Mouse (Mus musculus): ENCODE measurements around the gene Foxo6. TPM values are rescaled to one million over a fixed set of nuclear protein-coding genes. Genes with fewer than 3 reads are reported as not detected.
A peak's percentile ranks its signal among the peaks of the same experiment; 100 is the strongest.

The Foxo6 gene
- polyA plus RNA-seq, 1 experiment from 2014 or later: 0.20 TPM

DNA sequence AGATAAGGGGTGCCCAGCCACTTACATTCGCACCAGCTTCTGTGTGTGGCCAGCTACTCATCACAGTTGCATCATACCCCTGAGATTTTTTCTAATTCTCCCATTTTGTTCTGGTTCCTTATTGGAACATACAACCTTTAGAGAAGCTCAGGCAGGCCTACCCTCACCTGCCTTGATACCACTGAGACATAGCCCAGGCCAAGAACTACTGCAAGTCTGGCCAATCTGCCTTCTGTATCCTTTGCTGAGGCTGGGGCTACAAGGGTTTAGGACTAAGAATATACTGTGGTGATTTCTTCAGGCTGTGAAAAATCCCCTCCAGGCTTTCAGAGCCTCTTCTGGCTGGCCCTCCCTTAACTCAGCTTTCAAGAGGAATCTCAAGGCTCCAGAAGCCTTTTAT, 36.7 kb upstream of the Foxo6 start:
- H3K36me3 ChIP-seq (ENCODE audit: control insufficient read depth, insufficient read depth, low read length): no peaks in the 10 kb centered on the region
- H3K9me3 ChIP-seq (ENCODE audit: control insufficient read depth, low read length): no peaks in the 10 kb centered on the region
- H3K4me2 ChIP-seq (replicated peaks; ENCODE audit: low read depth, low read length): no peak overlapping the region
- H3K9ac ChIP-seq (ENCODE audit: low read depth, low read length): no peak overlapping the region
- H3K27me3 ChIP-seq (ENCODE audit: control insufficient read depth, insufficient read depth, low read length): 0 out of 2 replicates have a peak, but pooled peaks cover 2% of the 10 kb centered on the region
- WGBS: 100% methylated on average over 1 of the region's 1 CpGs
- H3K4me1 ChIP-seq (replicated peaks; ENCODE audit: control insufficient read depth, insufficient read depth, low read length): no peaks in the 10 kb centered on the region
- DNase-seq (ENCODE audit: low spot score) (no peak), ATAC-seq (ENCODE audit: low FRiP score) (no peak)
- no peak overlapping the region for H3K4me3 ChIP-seq (ENCODE audit: low read depth, low read length)
- H3K27ac ChIP-seq (ENCODE audit: low read depth, low read length): no peak overlapping the region

DNA sequence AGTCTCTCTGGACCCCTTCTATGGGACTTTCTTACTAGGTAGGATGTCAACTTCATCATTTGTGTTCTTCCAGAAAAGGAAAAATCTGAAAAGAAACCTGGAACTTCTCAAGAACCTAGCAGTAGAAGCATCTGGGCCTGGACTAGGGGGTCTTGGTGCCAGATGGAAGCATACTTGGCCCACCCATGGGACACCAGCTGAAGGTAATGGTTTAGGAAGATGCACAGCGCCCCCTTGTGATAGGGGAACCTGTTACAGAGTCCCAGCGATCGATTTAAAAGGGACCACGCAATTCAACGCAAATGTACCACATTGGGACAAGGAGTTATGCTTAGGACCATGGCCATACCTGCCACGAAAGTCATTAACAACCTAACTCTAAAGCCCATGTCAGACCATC, 36.0 kb upstream of the Foxo6 start:
- H3K27me3 ChIP-seq (ENCODE audit: control insufficient read depth, insufficient read depth, low read length): 0 out of 2 replicates have a peak, but pooled peaks cover 2% of the 10 kb centered on the region
- H3K4me2 ChIP-seq (replicated peaks; ENCODE audit: low read depth, low read length): no peak overlapping the region
- no peak for ATAC-seq (ENCODE audit: low FRiP score)
- no peaks in the 10 kb centered on the region for H3K36me3 ChIP-seq (ENCODE audit: control insufficient read depth, insufficient read depth, low read length)
- no peak overlapping the region for H3K27ac ChIP-seq (ENCODE audit: low read depth, low read length)
- no peak overlapping the region for H3K4me3 ChIP-seq (ENCODE audit: low read depth, low read length)
- H3K4me1 ChIP-seq (replicated peaks; ENCODE audit: control insufficient read depth, insufficient read depth, low read length): no peaks in the 10 kb centered on the region
- DNase-seq (ENCODE audit: low spot score): peak; percentile 61
- no peaks in the 10 kb centered on the region for H3K9me3 ChIP-seq (ENCODE audit: control insufficient read depth, low read length)
- 29% methylated on average over 6 of the region's 6 CpGs for whole genome bisulfite sequencing
- H3K9ac ChIP-seq (ENCODE audit: low read depth, low read length): no peak overlapping the region

DNA sequence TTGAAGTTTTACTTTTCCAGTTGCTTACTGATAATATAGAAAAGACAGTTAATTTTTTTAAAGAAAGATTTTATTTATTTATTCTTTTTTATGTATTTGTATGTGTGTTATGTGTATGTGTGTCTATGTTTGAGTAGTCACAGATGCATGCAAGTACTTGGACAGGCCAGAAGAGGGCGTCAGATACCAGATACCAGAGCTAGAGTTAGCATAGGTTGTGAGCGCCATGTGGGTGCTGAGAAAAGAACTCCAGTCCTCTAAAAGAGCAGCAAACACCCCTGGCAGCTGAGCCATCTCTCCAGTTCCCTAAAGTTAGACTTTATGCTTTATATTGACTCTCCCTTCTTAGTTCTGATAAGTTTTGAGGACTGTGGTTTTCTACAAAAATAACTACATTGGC, 30.4 kb upstream of the Foxo6 start:
- 58% methylated on average over 2 of the region's 2 CpGs for WGBS
- H3K9ac ChIP-seq (ENCODE audit: low read depth, low read length): no peak overlapping the region
- no peaks in the 10 kb centered on the region for H3K27me3 ChIP-seq (ENCODE audit: control insufficient read depth, insufficient read depth, low read length)
- no peaks in the 10 kb centered on the region for H3K4me1 ChIP-seq (replicated peaks; ENCODE audit: control insufficient read depth, insufficient read depth, low read length)
- no peaks in the 10 kb centered on the region for H3K36me3 ChIP-seq (ENCODE audit: control insufficient read depth, insufficient read depth, low read length)
- H3K4me2 ChIP-seq (replicated peaks; ENCODE audit: low read depth, low read length): no peak overlapping the region
- ATAC-seq (ENCODE audit: low FRiP score) (no peak), DNase-seq (ENCODE audit: low spot score) (no peak)
- no peak overlapping the region for H3K27ac ChIP-seq (ENCODE audit: low read depth, low read length)
- no peak overlapping the region for H3K4me3 ChIP-seq (ENCODE audit: low read depth, low read length)
- no peaks in the 10 kb centered on the region for H3K9me3 ChIP-seq (ENCODE audit: control insufficient read depth, low read length)

DNA sequence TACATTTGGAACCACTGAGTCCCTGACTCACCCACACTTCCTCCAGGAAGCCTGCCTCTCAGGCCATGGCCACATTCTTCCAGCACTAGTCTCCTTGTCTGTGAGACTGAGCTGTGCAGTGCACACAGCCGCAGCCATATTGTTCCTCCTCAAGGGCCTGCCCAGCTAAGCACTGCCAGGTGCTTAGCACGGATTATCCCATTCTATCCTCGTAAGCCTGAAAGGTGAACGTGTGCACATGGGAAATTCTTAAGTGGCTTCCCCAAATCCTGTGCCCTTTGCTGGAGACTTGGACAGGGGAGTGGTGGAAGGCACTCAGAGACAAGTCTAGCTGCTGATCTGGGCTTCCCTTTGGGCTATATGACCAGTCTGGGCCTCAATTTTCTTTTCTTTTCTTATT, 29.6 kb upstream of the Foxo6 start:
- WGBS: 79% methylated on average over 4 of the region's 4 CpGs
- DNase-seq (ENCODE audit: low spot score) (no peak), ATAC-seq (ENCODE audit: low FRiP score) (no peak)
- no peak overlapping the region for H3K27ac ChIP-seq (ENCODE audit: low read depth, low read length)
- no peaks in the 10 kb centered on the region for H3K9me3 ChIP-seq (ENCODE audit: control insufficient read depth, low read length)
- H3K4me2 ChIP-seq (replicated peaks; ENCODE audit: low read depth, low read length): no peak overlapping the region
- H3K4me1 ChIP-seq (replicated peaks; ENCODE audit: control insufficient read depth, insufficient read depth, low read length): no peaks in the 10 kb centered on the region
- no peaks in the 10 kb centered on the region for H3K36me3 ChIP-seq (ENCODE audit: control insufficient read depth, insufficient read depth, low read length)
- no peaks in the 10 kb centered on the region for H3K27me3 ChIP-seq (ENCODE audit: control insufficient read depth, insufficient read depth, low read length)
- H3K4me3 ChIP-seq (ENCODE audit: low read depth, low read length): no peak overlapping the region
- H3K9ac ChIP-seq (ENCODE audit: low read depth, low read length): no peak overlapping the region

DNA sequence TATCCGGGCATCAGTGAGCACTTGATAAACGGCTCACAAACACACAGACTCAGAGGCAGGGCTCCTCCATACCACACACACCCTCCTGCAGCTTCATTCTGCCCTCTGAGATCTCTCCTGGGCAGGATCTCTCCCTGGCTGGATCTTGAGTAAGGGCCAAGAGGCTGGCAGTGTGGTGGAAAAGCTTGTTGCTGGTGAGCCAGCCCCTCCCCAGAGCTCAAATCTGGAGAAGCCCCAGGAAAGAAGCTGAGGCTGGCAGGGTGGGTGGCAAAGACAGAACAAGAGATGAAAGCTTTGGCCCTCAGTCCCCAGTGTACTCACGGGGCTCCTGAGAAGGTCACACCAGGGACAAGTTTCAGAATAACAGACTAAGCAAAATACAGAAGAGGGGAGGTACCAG, 27.4 kb upstream of the Foxo6 start:
- Histone ChIP-seq H3K36me3 (ENCODE audit: control insufficient read depth, insufficient read depth, low read length) (no peaks in the 10 kb centered on the region), H3K27ac (ENCODE audit: low read depth, low read length) (no peak overlapping the region), H3K4me2 (replicated peaks; ENCODE audit: low read depth, low read length) (no peak overlapping the region), H3K4me1 (replicated peaks; ENCODE audit: control insufficient read depth, insufficient read depth, low read length) (no peaks in the 10 kb centered on the region), H3K9me3 (ENCODE audit: control insufficient read depth, low read length) (no peaks in the 10 kb centered on the region), H3K27me3 (ENCODE audit: control insufficient read depth, insufficient read depth, low read length) (no peaks in the 10 kb centered on the region), H3K9ac (ENCODE audit: low read depth, low read length) (no peak overlapping the region), H3K4me3 (ENCODE audit: low read depth, low read length) (no peak overlapping the region)
- 48% methylated on average over 3 of the region's 3 CpGs for WGBS
- no peak for ATAC-seq (ENCODE audit: low FRiP score)
- DNase-seq (ENCODE audit: low spot score): no peak

DNA sequence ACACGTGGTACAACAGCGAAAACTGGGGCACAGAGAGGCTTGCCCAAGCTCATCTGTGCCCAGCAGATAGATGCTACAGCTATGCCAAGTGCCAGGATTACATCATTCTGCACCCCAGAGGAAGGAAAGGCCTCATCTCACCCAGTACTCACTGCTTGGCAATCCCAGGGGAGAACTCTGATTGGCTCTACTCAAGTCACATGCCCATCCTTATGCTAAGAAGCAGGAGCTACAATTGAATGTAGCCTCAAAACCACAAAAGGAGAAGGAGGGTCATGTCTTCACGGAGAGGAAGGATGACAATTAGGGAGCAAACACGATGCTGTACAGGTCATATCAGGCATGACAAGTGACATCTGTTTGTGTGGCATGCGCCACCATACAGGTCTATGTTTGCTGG, 26.2 kb upstream of the Foxo6 start:
- no peaks in the 10 kb centered on the region for H3K36me3 ChIP-seq (ENCODE audit: control insufficient read depth, insufficient read depth, low read length)
- no peaks in the 10 kb centered on the region for H3K4me1 ChIP-seq (replicated peaks; ENCODE audit: control insufficient read depth, insufficient read depth, low read length)
- no peak overlapping the region for H3K4me3 ChIP-seq (ENCODE audit: low read depth, low read length)
- no peaks in the 10 kb centered on the region for H3K9me3 ChIP-seq (ENCODE audit: control insufficient read depth, low read length)
- H3K4me2 ChIP-seq (replicated peaks; ENCODE audit: low read depth, low read length): no peak overlapping the region
- no peak overlapping the region for H3K27ac ChIP-seq (ENCODE audit: low read depth, low read length)
- H3K27me3 ChIP-seq (ENCODE audit: control insufficient read depth, insufficient read depth, low read length): no peaks in the 10 kb centered on the region
- 85% methylated on average over 5 of the region's 5 CpGs for WGBS
- no peak overlapping the region for H3K9ac ChIP-seq (ENCODE audit: low read depth, low read length)
- ATAC-seq (ENCODE audit: low FRiP score) (no peak), DNase-seq (ENCODE audit: low spot score) (no peak)

DNA sequence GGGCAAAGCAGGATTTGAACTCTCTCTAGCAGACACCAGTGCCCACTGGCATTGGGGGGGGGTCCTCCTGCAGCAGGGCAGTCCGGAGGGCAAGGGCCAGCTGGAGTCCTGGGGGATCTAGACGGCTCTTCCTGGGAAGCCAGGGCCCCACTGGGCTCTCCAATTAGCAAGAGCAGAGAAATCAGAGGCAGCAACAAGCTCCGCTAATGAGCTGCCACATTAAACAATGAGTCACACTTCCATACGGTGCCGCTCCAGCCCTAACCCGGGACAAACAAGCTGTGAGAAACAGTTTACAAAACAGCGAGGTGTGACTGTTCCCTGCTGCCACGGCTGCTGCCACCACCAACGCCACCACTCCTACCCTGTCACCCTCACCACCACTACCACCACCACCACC, 17.4 kb upstream of the Foxo6 start:
- ATAC-seq (ENCODE audit: low FRiP score): no peak
- no peak for DNase-seq (ENCODE audit: low spot score)
- Histone ChIP-seq H3K36me3 (ENCODE audit: control insufficient read depth, insufficient read depth, low read length) (no peaks in the 10 kb centered on the region), H3K9me3 (ENCODE audit: control insufficient read depth, low read length) (no peaks in the 10 kb centered on the region), H3K27ac (ENCODE audit: low read depth, low read length) (no peak overlapping the region), H3K27me3 (ENCODE audit: control insufficient read depth, insufficient read depth, low read length) (no peaks in the 10 kb centered on the region), H3K4me2 (replicated peaks; ENCODE audit: low read depth, low read length) (no peak overlapping the region), H3K4me3 (ENCODE audit: low read depth, low read length) (no peak overlapping the region), H3K4me1 (replicated peaks; ENCODE audit: control insufficient read depth, insufficient read depth, low read length) (no peaks in the 10 kb centered on the region), H3K9ac (ENCODE audit: low read depth, low read length) (no peak overlapping the region)
- 34% methylated on average over 9 of the region's 9 CpGs for WGBS

DNA sequence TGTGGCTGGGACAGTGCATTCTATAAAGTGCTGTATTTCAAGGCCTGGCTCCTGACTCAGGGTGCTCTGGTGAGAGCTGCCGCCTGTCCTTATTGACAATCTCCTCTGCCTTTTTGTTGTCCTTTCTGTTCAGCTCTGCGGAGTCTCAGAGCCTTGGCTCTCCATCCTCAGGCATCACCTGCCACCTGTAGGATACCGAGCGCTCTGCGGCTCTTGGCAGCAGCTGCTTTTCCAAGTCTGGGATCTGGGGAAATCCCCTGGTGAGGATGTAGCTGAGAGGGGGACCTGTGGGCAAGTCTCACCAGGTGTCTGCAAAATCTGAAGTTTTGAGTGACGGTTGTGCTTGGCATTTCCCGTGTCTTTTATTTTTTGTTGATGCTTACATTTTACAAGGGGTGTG, 12.1 kb upstream of the Foxo6 start:
- 42% methylated on average over 7 of the region's 7 CpGs for WGBS
- ATAC-seq (ENCODE audit: low FRiP score) (no peak), DNase-seq (ENCODE audit: low spot score) (no peak)

DNA sequence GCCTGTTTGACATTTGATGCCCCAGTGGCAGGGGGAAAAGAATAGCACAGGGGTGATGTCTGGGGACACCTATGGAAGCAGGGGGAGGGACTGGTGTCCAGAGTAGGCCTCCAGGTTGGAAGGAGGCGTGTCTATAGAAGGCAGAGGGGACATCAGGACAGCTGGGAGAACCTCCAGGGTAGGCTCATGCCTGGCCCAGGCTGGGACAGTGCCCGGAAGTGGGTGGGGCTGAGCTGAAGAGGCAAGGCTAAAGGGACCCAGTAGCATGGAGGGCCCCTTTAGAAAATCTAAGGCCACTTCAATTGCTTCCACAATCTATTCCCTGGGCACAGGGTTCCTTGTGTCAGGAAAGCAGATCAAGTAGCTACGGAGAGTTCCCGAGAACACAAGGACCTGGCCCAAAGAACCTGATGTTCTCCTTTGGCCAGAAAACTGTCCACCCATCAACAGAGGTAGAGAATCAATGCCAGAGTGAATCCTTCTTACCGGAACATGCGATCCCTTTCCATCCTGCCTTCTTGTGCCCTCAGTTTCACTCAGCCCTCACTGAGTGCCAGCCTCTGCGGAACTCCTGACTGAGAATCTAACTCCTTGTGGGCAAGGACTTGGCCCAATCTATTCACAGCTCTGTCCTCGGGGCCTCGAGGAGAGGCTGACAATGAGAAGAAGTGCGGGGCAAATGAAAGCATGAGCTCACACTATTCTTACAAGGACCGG, 4.1 kb upstream of the Foxo6 start:
- Histone ChIP-seq H3K9ac (ENCODE audit: low read depth, low read length) (no peak overlapping the region), H3K27ac (ENCODE audit: low read depth, low read length) (no peak overlapping the region), H3K36me3 (ENCODE audit: control insufficient read depth, insufficient read depth, low read length) (no peaks in the 10 kb centered on the region), H3K4me3 (ENCODE audit: low read depth, low read length) (no peak overlapping the region), H3K27me3 (ENCODE audit: control insufficient read depth, insufficient read depth, low read length) (peaks cover 8% of the 10 kb centered on the region), H3K9me3 (ENCODE audit: control insufficient read depth, low read length) (no peaks in the 10 kb centered on the region), H3K4me1 (replicated peaks; ENCODE audit: control insufficient read depth, insufficient read depth, low read length) (peaks cover 5% of the 10 kb centered on the region; the same call in 1 of the 2 replicates), H3K4me2 (replicated peaks; ENCODE audit: low read depth, low read length) (no peak overlapping the region)
- no peak for ATAC-seq (ENCODE audit: low FRiP score)
- no peak for DNase-seq (ENCODE audit: low spot score)
- 80% methylated on average over 11 of the region's 11 CpGs for WGBS

More for the DNA sequence above, 12.1 kb upstream of the Foxo6 start:
- Histone ChIP-seq H3K27me3 (ENCODE audit: control insufficient read depth, insufficient read depth, low read length) (no peaks in the 10 kb centered on the region), H3K9ac (ENCODE audit: low read depth, low read length) (no peak overlapping the region), H3K27ac (ENCODE audit: low read depth, low read length) (no peak overlapping the region), H3K36me3 (ENCODE audit: control insufficient read depth, insufficient read depth, low read length) (no peaks in the 10 kb centered on the region), H3K9me3 (ENCODE audit: control insufficient read depth, low read length) (no peaks in the 10 kb centered on the region), H3K4me2 (replicated peaks; ENCODE audit: low read depth, low read length) (no peak overlapping the region), H3K4me1 (replicated peaks; ENCODE audit: control insufficient read depth, insufficient read depth, low read length) (no peaks in the 10 kb centered on the region), H3K4me3 (ENCODE audit: low read depth, low read length) (no peak overlapping the region)

All from hindbrain, embryonic 11.5 days (tissue).